Mouse (Mus musculus) skeletal muscle tissue, postnatal 0 days (tissue): ENCODE results near the gene Bckdhb. TPM values are rescaled to one million over a fixed set of nuclear protein-coding genes. Genes with fewer than 3 reads are reported as not detected.

Experiments used
- polyA plus RNA-seq: library from polyadenylated mRNA; unstranded; fragments of >200 nt; fragmentation: Nextera tagmentation; extraction: Ambion mirVana; gene quantifications from 2 replicates; pipeline ENCODE4 v1.2.1, GENCODE M21; 2015

Bckdhb gene
- 28.4 and 64.1 TPM in 2 replicates for polyA plus RNA-seq

GRCm38 (mm10) chr9:83924878-83925687 is at the start of gene Bckdhb:
TSS of gene Bckdhb (plus strand) at chr9:83925145.

Other genes starting within 250 kb of the Bckdhb start
- 1.0 and 9.4 TPM in 2 replicates for gene Elovl4, start 118.9 kb upstream of the Bckdhb start, polyA plus RNA-seq
- gene Ttk, start 90.5 kb upstream of the Bckdhb start, polyA plus RNA-seq: 4.4 and 4.6 TPM in 2 replicates